Mouse (Mus musculus) skeletal muscle tissue, adult 2 months (tissue): ENCODE results near the gene Olfr1410.

ENCODE experiments used
- DNase-seq: peaks from one replicate; pipeline ENCODE4 v3.0.0-alpha.2; 2012; ENCODE audit warnings: low read depth, low spot score

The Olfr1410 gene

GRCm38 (mm10) chr1:92640393-92640792 lies 34.8 kb downstream of the Olfr1410 start:
- DNase-seq = no peak

- DNase-seq = peak; percentile 90
Measured at GRCm38 (mm10) chr1:92641514-92642272, 36.1 kb downstream of the Olfr1410 start, which contains the start of gene Cops9. Gene Cops9 (minus strand): TSS chr1:92641985.

GRCm38 (mm10) chr1:92643691-92644090 lies 38.1 kb downstream of the Olfr1410 start:
- DNase-seq = no peak

GRCm38 (mm10) chr1:92644916-92645315 lies 39.3 kb downstream of the Olfr1410 start:
- DNase-seq = no peak

- DNase-seq = no peak
Measured at GRCm38 (mm10) chr1:92646111-92646510, 40.5 kb downstream of the Olfr1410 start.

GRCm38 (mm10) chr1:92646601-92647000 lies 41.0 kb downstream of the Olfr1410 start:
- DNase-seq = no peak

- DNase-seq = no peak
Measured at GRCm38 (mm10) chr1:92647026-92647425, 41.4 kb downstream of the Olfr1410 start.

- peak; percentile 50 for DNase-seq
Measured at GRCm38 (mm10) chr1:92647752-92648151, 42.2 kb downstream of the Olfr1410 start.

GRCm38 (mm10) chr1:92648197-92648596 lies 42.6 kb downstream of the Olfr1410 start:
- peak; percentile 22 for DNase-seq

GRCm38 (mm10) chr1:92648673-92649072 lies 43.1 kb downstream of the Olfr1410 start, which contains the start of gene Otos:
Gene Otos (minus strand): TSS chr1:92648841.
- peak; percentile 85 for DNase-seq

GRCm38 (mm10) chr1:92651467-92651866 lies 45.9 kb downstream of the Olfr1410 start:
- no peak for DNase-seq

- no peak for DNase-seq
Measured at GRCm38 (mm10) chr1:92653179-92653578, 47.6 kb downstream of the Olfr1410 start.

- DNase-seq = no peak
Measured at GRCm38 (mm10) chr1:92654676-92655075, 49.1 kb downstream of the Olfr1410 start.

GRCm38 (mm10) chr1:92657025-92657820 lies 51.6 kb downstream of the Olfr1410 start:
- no peak for DNase-seq

- no peak for DNase-seq
Measured at GRCm38 (mm10) chr1:92659392-92659791, 53.8 kb downstream of the Olfr1410 start.
